ENCODE assay signal across 9 mouse cellular contexts in the genomic region with DNA sequence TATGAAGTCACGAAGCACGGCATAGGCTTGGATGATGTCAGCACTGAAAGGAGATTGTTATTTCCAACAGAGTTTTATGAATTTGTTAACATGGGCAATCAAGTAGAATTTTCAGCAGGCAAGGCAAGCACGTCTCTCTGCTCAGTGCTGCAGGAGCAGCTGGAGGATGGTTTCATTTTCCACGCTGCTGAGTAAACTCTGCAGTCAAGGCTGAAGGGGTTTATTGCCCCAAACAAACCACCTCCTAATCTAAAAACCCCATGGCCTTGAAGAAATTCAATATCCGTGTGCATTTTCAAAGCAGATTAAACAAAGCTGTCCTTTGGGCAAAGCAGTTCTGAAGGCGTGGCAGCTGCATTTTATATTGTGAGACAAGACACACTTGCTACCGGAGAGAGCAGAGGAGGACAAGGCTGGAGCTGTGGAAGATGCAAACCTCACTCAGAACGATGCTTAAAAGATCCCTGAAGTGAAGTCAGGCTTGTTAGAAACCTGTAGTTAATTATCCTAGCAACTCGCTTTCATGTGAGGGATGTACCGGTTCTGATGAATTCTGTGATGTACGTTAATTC.
DNase-seq lines count a peak whose midpoint lies in the region; ATAC-seq and TF ChIP-seq lines count a peak whose summit lies in the region.
"Had no signal": no experiment of that assay in that cellular context is flagged by ENCODE, and none has a peak within 500 bp of the region (broad histone marks: within the 10 kb centered on the region; RNA-seq: fewer than 3 reads in every experiment).

No protein-coding gene starts in this region.

- H3K4me3 ChIP-seq in intestine, embryonic 16.5 days (ENCODE audit: low read length): peak overlapping the region; percentile 34
- no peak overlapping the region for H3K4me3 ChIP-seq in olfactory bulb, adult 2 months (ENCODE audit: insufficient read depth, low read depth, low read length)
- H3K4me3 ChIP-seq in liver, embryonic 11.5 days (ENCODE audit: low read depth, low read length): no peak overlapping the region

- TF ChIP-seq CTCF in olfactory bulb, adult 2 months (IDR thresholded peaks at IDR 0.05; ENCODE audit: insufficient read depth, low read depth, low read length): no peak

- H3K9ac ChIP-seq in intestine, embryonic 16.5 days (ENCODE audit: low read depth, low read length): no peak overlapping the region
- H3K9ac ChIP-seq in liver, embryonic 11.5 days (ENCODE audit: low read depth, low read length): no peak overlapping the region

- no peaks in the 10 kb centered on the region for H3K9me3 ChIP-seq in intestine, embryonic 16.5 days (ENCODE audit: control insufficient read depth, low read length)
- H3K9me3 ChIP-seq in liver, embryonic 11.5 days (ENCODE audit: control insufficient read depth, low read length): no peaks in the 10 kb centered on the region

- peak overlapping the region; percentile 44 for H3K4me2 ChIP-seq in intestine, embryonic 16.5 days (ENCODE audit: low read depth, low read length)
- H3K4me2 ChIP-seq in liver, embryonic 11.5 days: no peak overlapping the region

- H3K27ac ChIP-seq in intestine, embryonic 16.5 days (ENCODE audit: low read length): peak overlapping the region; percentile 1; the same call in 1 of the 2 replicates
- H3K27ac ChIP-seq in olfactory bulb, adult 2 months (ENCODE audit: insufficient read depth, low read depth, low read length): peak overlapping the region; percentile 74
- no peak overlapping the region for H3K27ac ChIP-seq in liver, embryonic 11.5 days (ENCODE audit: low read depth, low read length)

- no peaks in the 10 kb centered on the region for H3K36me3 ChIP-seq in intestine, embryonic 16.5 days (ENCODE audit: control insufficient read depth, insufficient read depth, low read length)
- no peaks in the 10 kb centered on the region for H3K36me3 ChIP-seq in liver, embryonic 11.5 days (ENCODE audit: control insufficient read depth, insufficient read depth, low read length)

- ATAC-seq in intestine, embryonic 16.5 days: peak; percentile 96
- ATAC-seq in liver, embryonic 11.5 days (replicated peaks; ENCODE audit: low FRiP score): no peak

- H3K27me3 ChIP-seq in intestine, embryonic 16.5 days (replicated peaks; ENCODE audit: control insufficient read depth, insufficient read depth, low read length): no peaks in the 10 kb centered on the region
- no peaks in the 10 kb centered on the region for H3K27me3 ChIP-seq in liver, embryonic 11.5 days (replicated peaks; ENCODE audit: control insufficient read depth, insufficient read depth, low read length)

- DNase-seq in adrenal gland, adult 2 months: peak; percentile 13
- no peak for DNase-seq in adrenal gland, adult 8-10 months
- DNase-seq in layer of hippocampus, adult 9-11 months: peak; percentile 10
- no peak for DNase-seq in layer of hippocampus, postnatal 14 days (ENCODE audit: low spot score in 2 of 2)
- no peak for DNase-seq in gastrocnemius, postnatal 4 days (ENCODE audit: low spot score in 2 of 2)
- no peak for DNase-seq in liver, embryonic 11.5 days (ENCODE audit: low spot score)
- DNase-seq: heart, postnatal 4 days had no signal

- H3K4me1 ChIP-seq in intestine, embryonic 16.5 days (ENCODE audit: control insufficient read depth, insufficient read depth, low read length): no peaks in the 10 kb centered on the region
- peaks cover 2% of the 10 kb centered on the region; the same call in 1 of the 2 replicates for H3K4me1 ChIP-seq in olfactory bulb, adult 2 months (ENCODE audit: control insufficient read depth, insufficient read depth, low read length)
- no peaks in the 10 kb centered on the region for H3K4me1 ChIP-seq in liver, embryonic 11.5 days (replicated peaks; ENCODE audit: control insufficient read depth, insufficient read depth, low read length)

- WGBS in intestine, embryonic 16.5 days: 35% methylated on average over 11 of the region's 11 CpGs
- 22% methylated on average over 11 of the region's 11 CpGs for WGBS in olfactory bulb, adult 2 months
- 68% methylated on average over 11 of the region's 11 CpGs for WGBS in liver, embryonic 11.5 days

- no peak for TF ChIP-seq POLR2A in olfactory bulb, adult 2 months (IDR thresholded peaks at IDR 0.05; ENCODE audit: insufficient read depth, low read depth, low read length)

Comparison
In these comparisons a context has a peak if more than half of its experiments do, and no peak if none do; other contexts are left out.
1. DNase-seq: peak in adrenal gland, adult 2 months (single experiment) and layer of hippocampus, adult 9-11 months (single experiment); none in adrenal gland, adult 8-10 months (single experiment), layer of hippocampus, postnatal 14 days (0 of 2), gastrocnemius, postnatal 4 days (0 of 2) and liver, embryonic 11.5 days (single experiment).